Mouse (Mus musculus) forebrain, embryonic 11.5 days (tissue): Measurements from ENCODE around the gene Foxp1. TPM values are rescaled to one million over a fixed set of nuclear protein-coding genes. Genes with fewer than 3 reads are reported as not detected.

Source experiments
- ATAC-seq: fragments of 200-750 bp; cut with Nextera tagmentation; replicated peaks from 2 replicates; pipeline ENCODE4 v1.8.0; 2017; ENCODE audit warnings: moderate TSS enrichment; ENCODE audit not compliant: low FRiP score
- DNase-seq: peaks from one replicate; pipeline ENCODE4 v3.0.0-alpha.2; 2017; ENCODE audit warnings: low spot score
- H3K27ac ChIP-seq: fragments of 300-500 bp; sonication (generic); 2 replicates; pipeline ENCODE4 v1.5.1; 2014; ENCODE audit warnings: low read depth, low read length
- H3K27me3 ChIP-seq: fragments of 300-500 bp; sonication (generic); 2 replicates; pipeline ENCODE4 v1.6.1; 2014; ENCODE audit warnings: mild to moderate bottlenecking, low read length, mixed read lengths; ENCODE audit not compliant: control insufficient read depth, insufficient read depth
- H3K36me3 ChIP-seq: fragments of 300-500 bp; sonication (generic); 2 replicates; pipeline ENCODE4 v1.6.1; 2014; ENCODE audit warnings: mild to moderate bottlenecking, low read length, moderate library complexity, mixed read lengths; ENCODE audit not compliant: control insufficient read depth, insufficient read depth
- H3K4me1 ChIP-seq: fragments of 300-500 bp; sonication (generic); replicated peaks from 2 replicates; pipeline ENCODE4 v1.6.1; 2014; ENCODE audit warnings: low read length, mixed read lengths; ENCODE audit not compliant: control insufficient read depth, insufficient read depth
- H3K4me2 ChIP-seq: fragments of 300-500 bp; sonication (generic); 2 replicates; pipeline ENCODE4 v1.6.1; 2014; ENCODE audit warnings: low read depth, mild to moderate bottlenecking, low read length, moderate library complexity, mixed read lengths; ENCODE audit not compliant: severe bottlenecking
- H3K4me3 ChIP-seq: fragments of 300-500 bp; sonication (generic); 2 replicates; pipeline ENCODE4 v1.5.1; 2014; ENCODE audit warnings: low read depth, low read length
- H3K9ac ChIP-seq: fragments of 300-500 bp; sonication (generic); 2 replicates; pipeline ENCODE4 v1.6.1; 2014; ENCODE audit warnings: low read length
- H3K9me3 ChIP-seq: fragments of 300-500 bp; sonication (generic); 2 replicates; pipeline ENCODE4 v1.6.1; 2016; ENCODE audit warnings: low read length, mixed read lengths; ENCODE audit not compliant: control insufficient read depth
- WGBS: fragments of 180-500 bp; shearing (Covaris S2); extraction: QIAGEN DNeasy Blood & Tissue Kit; methylation state at CpG from one replicate; pipeline ENCODE4 v1.1.7; 2014; 5-methylcytosine and 5-hydroxymethylcytosine counted together
- polyA plus RNA-seq: library from polyadenylated mRNA; unstranded; fragments of >200 nt; fragmentation: Nextera tagmentation; extraction: Ambion mirVana; gene quantifications from 2 replicates; pipeline ENCODE4 v1.2.1, GENCODE M21; 2014

The Foxp1 gene
- polyA plus RNA-seq, 1 experiment from 2014 or later: 91.5 TPM

- Histone ChIP-seq H3K36me3 (no peaks in the 10 kb centered on the region), H3K27me3 (no peaks in the 10 kb centered on the region), H3K9ac (no peak overlapping the region), H3K27ac (no peak overlapping the region), H3K4me1 (no peaks in the 10 kb centered on the region), H3K4me3 (no peak overlapping the region), H3K4me2 (no peak overlapping the region), H3K9me3 (no peaks in the 10 kb centered on the region)
- WGBS: 80% methylated on average over 5 of the region's 5 CpGs
- ATAC-seq (no peak), DNase-seq (no peak)
These were observed 26.4 kb downstream of the Foxp1 start for GRCm38 (mm10) chr6:99496114-99496513.

DNA sequence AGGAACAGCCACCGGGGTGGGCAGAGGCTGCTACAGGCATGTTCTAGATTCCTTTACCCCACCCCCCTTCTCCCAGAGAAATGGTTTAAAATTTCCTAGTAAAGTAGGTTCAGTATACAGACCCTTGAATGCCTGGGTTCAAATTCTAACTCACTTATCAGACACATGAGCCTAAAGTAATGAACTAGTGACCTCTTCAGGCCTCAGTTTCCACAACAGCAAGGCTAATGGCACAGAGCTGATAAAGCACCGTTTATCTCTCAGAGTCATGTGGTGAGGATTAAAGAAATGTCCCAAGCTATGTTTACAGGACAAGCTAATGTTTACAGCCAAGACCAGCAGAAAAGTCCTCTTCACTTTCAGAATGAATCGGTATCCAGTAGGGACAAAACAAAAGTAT, 29.6 kb downstream of the Foxp1 start:
- no peak overlapping the region for H3K4me3 ChIP-seq
- H3K9ac ChIP-seq: no peak overlapping the region
- ATAC-seq (no peak), DNase-seq (no peak)
- no peaks in the 10 kb centered on the region for H3K36me3 ChIP-seq
- H3K27ac ChIP-seq: no peak overlapping the region
- WGBS: 48% methylated on average over 3 of the region's 3 CpGs
- no peaks in the 10 kb centered on the region for H3K4me1 ChIP-seq
- H3K27me3 ChIP-seq: no peaks in the 10 kb centered on the region
- H3K9me3 ChIP-seq: no peaks in the 10 kb centered on the region
- no peak overlapping the region for H3K4me2 ChIP-seq

GRCm38 (mm10) chr6:99491979-99492544, 30.5 kb downstream of the Foxp1 start:
- Histone ChIP-seq H3K9me3 (no peaks in the 10 kb centered on the region), H3K9ac (no peak overlapping the region), H3K4me1 (no peaks in the 10 kb centered on the region), H3K36me3 (no peaks in the 10 kb centered on the region), H3K27ac (no peak overlapping the region), H3K27me3 (no peaks in the 10 kb centered on the region), H3K4me3 (no peak overlapping the region), H3K4me2 (no peak overlapping the region)
- 89% methylated on average over 6 of the region's 6 CpGs for WGBS
- no peak for ATAC-seq
- no peak for DNase-seq

DNA sequence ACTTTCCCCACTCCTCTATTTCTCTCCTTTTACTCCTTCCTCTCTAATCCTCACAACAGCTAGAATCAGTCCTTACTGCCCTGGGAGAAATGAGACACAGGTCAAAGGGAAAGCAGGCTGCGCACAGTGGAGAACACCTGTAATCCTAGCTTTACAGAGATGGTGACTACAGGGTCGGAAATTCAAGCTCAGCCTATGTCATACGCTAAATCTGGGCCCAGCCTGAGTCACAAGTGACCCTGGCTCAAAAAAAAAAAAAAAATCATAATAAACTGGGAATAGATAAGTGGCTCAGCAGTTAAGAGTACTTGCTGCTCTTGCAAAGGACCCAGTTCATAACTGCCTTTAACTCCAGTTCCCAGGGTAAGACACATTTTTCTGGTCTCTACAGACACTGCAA, 31.4 kb downstream of the Foxp1 start:
- Histone ChIP-seq H3K4me3 (no peak overlapping the region), H3K4me2 (no peak overlapping the region), H3K9me3 (no peaks in the 10 kb centered on the region), H3K27me3 (no peaks in the 10 kb centered on the region), H3K4me1 (no peaks in the 10 kb centered on the region), H3K9ac (no peak overlapping the region), H3K27ac (no peak overlapping the region), H3K36me3 (no peaks in the 10 kb centered on the region)
- ATAC-seq (no peak), DNase-seq (no peak)
- 85% methylated on average over 3 of the region's 3 CpGs for WGBS

DNA sequence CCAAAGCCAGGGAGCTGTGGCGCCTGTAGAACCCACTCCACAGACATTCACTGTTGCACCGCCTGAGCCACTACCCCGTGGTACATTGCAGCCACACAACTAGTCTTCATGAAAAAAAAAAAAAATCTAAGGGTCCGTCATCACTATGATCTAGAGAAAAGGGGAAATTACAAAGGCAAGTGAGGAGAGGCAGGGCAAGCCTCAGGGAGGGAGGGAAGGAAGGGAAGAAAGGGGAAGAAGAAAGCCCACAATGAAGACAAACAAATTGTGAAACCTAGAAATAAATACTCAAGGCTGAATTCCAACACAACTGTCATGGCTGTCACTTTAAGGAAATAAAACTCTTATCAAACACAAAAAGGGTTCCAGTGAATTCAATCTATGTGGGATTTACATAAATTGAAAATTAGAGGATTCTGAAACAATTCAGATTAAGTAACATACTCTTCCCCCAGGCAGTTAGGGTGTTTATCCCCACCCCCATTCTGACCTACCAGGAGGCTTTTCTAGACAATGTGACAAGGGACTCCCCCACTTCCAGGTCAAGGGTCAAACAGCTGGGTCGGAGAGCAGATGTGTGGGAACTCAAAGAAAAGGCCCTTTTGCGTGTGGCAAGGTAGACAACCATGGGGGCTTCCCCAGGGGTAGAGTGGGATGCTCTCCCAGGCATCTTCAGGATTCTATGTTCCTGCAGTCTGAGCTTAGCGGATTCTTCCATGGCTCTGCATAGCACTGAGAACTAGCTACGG, 32.4 kb downstream of the Foxp1 start:
- peaks cover 5% of the 10 kb centered on the region for H3K4me1 ChIP-seq
- H3K9me3 ChIP-seq: no peaks in the 10 kb centered on the region
- H3K4me3 ChIP-seq: no peak overlapping the region
- H3K4me2 ChIP-seq: no peak overlapping the region
- DNase-seq (no peak), ATAC-seq (no peak)
- WGBS: 73% methylated on average over 8 of the region's 8 CpGs
- H3K27ac ChIP-seq: no peak overlapping the region
- no peak overlapping the region for H3K9ac ChIP-seq
- H3K36me3 ChIP-seq: no peaks in the 10 kb centered on the region
- H3K27me3 ChIP-seq: no peaks in the 10 kb centered on the region

DNA sequence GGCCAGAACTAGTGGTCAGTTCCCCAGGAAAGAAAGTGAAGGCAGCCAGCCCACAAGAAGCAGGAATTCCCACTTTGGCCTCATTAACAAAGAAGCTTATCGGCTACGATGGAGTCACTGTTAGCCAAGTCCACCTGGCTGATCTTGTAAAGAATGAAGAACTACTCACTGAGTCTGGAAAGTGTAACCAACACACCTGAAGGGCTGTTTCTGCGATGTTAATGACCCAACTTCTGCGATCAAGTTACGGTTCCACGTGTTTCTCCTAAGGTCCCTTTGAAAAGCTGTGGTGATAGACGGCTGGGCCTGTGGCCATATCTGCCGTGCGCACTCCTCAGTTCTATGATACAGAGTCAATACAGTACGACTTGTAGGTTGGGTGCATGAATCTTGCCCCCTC, 33.1 kb downstream of the Foxp1 start:
- no peak for ATAC-seq
- no peaks in the 10 kb centered on the region for H3K9me3 ChIP-seq
- H3K27ac ChIP-seq: no peak overlapping the region
- H3K4me2 ChIP-seq: no peak overlapping the region
- 91% methylated on average over 10 of the region's 10 CpGs for WGBS
- H3K4me1 ChIP-seq: peaks cover 6% of the 10 kb centered on the region
- H3K27me3 ChIP-seq: no peaks in the 10 kb centered on the region
- DNase-seq: no peak
- no peak overlapping the region for H3K9ac ChIP-seq
- H3K4me3 ChIP-seq: no peak overlapping the region
- no peaks in the 10 kb centered on the region for H3K36me3 ChIP-seq

- no peaks in the 10 kb centered on the region for H3K9me3 ChIP-seq
- no peak overlapping the region for H3K4me2 ChIP-seq
- 77% methylated on average over 12 of the region's 12 CpGs for WGBS
- no peak for DNase-seq
- no peaks in the 10 kb centered on the region for H3K27me3 ChIP-seq
- no peak overlapping the region for H3K9ac ChIP-seq
- no peak overlapping the region for H3K27ac ChIP-seq
- peaks cover 6% of the 10 kb centered on the region for H3K4me1 ChIP-seq
- H3K4me3 ChIP-seq: no peak overlapping the region
- no peaks in the 10 kb centered on the region for H3K36me3 ChIP-seq
- 0 out of 2 replicates have a peak, but pooled peaks have one; percentile 49 for ATAC-seq
These were observed 36.5 kb downstream of the Foxp1 start for GRCm38 (mm10) chr6:99485884-99486640.

- Histone ChIP-seq H3K27me3 (no peaks in the 10 kb centered on the region), H3K36me3 (no peaks in the 10 kb centered on the region), H3K4me3 (no peak overlapping the region), H3K4me2 (no peak overlapping the region), H3K9me3 (no peaks in the 10 kb centered on the region), H3K4me1 (peaks cover 6% of the 10 kb centered on the region), H3K9ac (no peak overlapping the region), H3K27ac (no peak overlapping the region)
- WGBS: 45% methylated on average over 20 of the region's 20 CpGs
- ATAC-seq (peak; percentile 71), DNase-seq (peak; percentile 65)
These were observed 37.2 kb downstream of the Foxp1 start for GRCm38 (mm10) chr6:99485217-99485883.
